Mouse (Mus musculus) spleen, adult 2 months (tissue): ENCODE measurements around the gene Efhd1. TPM values are rescaled to one million over a fixed set of nuclear protein-coding genes. Genes with fewer than 3 reads are reported as not detected.

ENCODE experiments used
- DNase-seq, 2 experiments: peaks; one replicate each; pipeline versions ENCODE4 v3.0.0 to v3.0.0-alpha.2; 2012 to 2021; ENCODE audit warnings: low spot score in 2 of 2, low read depth in 1 of 2
- H3K27ac ChIP-seq: fragments of 200-500 bp; 2 replicates; pipeline ENCODE4 v1.5.1; 2012; ENCODE audit warnings: low read length, inconsistent platforms; ENCODE audit not compliant: insufficient read depth
- H3K27me3 ChIP-seq: fragments of 200-500 bp; 2 replicates; pipeline ENCODE4 v1.6.1; 2012; ENCODE audit warnings: mild to moderate bottlenecking, moderate library complexity, low read length, inconsistent platforms; ENCODE audit not compliant: control insufficient read depth, insufficient read depth
- H3K36me3 ChIP-seq: fragments of 200-500 bp; 2 replicates; pipeline ENCODE4 v1.6.1; 2012; ENCODE audit warnings: mild to moderate bottlenecking, low read length, inconsistent platforms; ENCODE audit not compliant: control insufficient read depth, insufficient read depth
- H3K4me1 ChIP-seq: fragments of 200-500 bp; 2 replicates; pipeline ENCODE4 v1.6.1; 2011; ENCODE audit warnings: inconsistent platforms; ENCODE audit not compliant: control insufficient read depth, insufficient read depth, insufficient read length
- H3K4me3 ChIP-seq: fragments of 200-500 bp; 2 replicates; pipeline ENCODE4 v1.5.1; 2011; ENCODE audit warnings: mild to moderate bottlenecking, inconsistent platforms; ENCODE audit not compliant: insufficient read depth, insufficient read length; ENCODE audit errors: extremely low read depth
- CTCF ChIP-seq: fragments of 200-500 bp; IDR thresholded peaks from 2 replicates; pipeline ENCODE4 v1.5.1; 2011; ENCODE audit warnings: mild to moderate bottlenecking, inconsistent platforms; ENCODE audit not compliant: insufficient read depth, insufficient read length, insufficient replicate concordance; ENCODE audit errors: extremely low read depth
- POLR2A ChIP-seq: fragments of 200-500 bp; IDR thresholded peaks from 2 replicates; pipeline ENCODE4 v1.6.1; 2011; ENCODE audit warnings: low read depth, low read length, inconsistent platforms
- WGBS: fragments of 180-500 bp; shearing (Covaris S2); methylation state at CpG from one replicate; pipeline ENCODE4 v1.1.7; 2018; 5-methylcytosine and 5-hydroxymethylcytosine counted together
- polyA plus RNA-seq: library from polyadenylated mRNA; depleted of rRNA; stranded (reverse); fragments of >200 nt; gene quantifications from 2 replicates; pipeline ENCODE4 v1.2.3, GENCODE M21; 2012

Efhd1 gene
- polyA plus RNA-seq, 1 experiment, result 26.0 TPM

- no peak overlapping the region for H3K4me3 ChIP-seq
- TF ChIP-seq POLR2A (no peak), CTCF (no peak)
- H3K4me1 ChIP-seq, result no peaks in the 10 kb centered on the region; the same call in none of the 2 replicates
- 74% methylated on average over 3 of the region's 3 CpGs for WGBS
- no peak overlapping the region for H3K27ac ChIP-seq
- H3K36me3 ChIP-seq, result no peaks in the 10 kb centered on the region
- no peaks in the 10 kb centered on the region for H3K27me3 ChIP-seq
- no peak for DNase-seq
Observed at GRCm38 (mm10) chr1:87270204-87270603, 6.0 kb downstream of the Efhd1 start.

- H3K36me3 ChIP-seq, result no peaks in the 10 kb centered on the region
- no peaks in the 10 kb centered on the region for H3K27me3 ChIP-seq
- 52% methylated on average over 20 of the region's 20 CpGs for WGBS
- H3K4me3 ChIP-seq, result no peak overlapping the region
- TF ChIP-seq POLR2A, result no peak
- no peak for TF ChIP-seq CTCF
- DNase-seq, result no peak
- peak overlapping the region; percentile 4; the same call in 1 of the 2 replicates for H3K27ac ChIP-seq
- no peaks in the 10 kb centered on the region for H3K4me1 ChIP-seq
Observed at GRCm38 (mm10) chr1:87270641-87271467, 6.7 kb downstream of the Efhd1 start.

GRCm38 (mm10) chr1:87271596-87271995 lies 7.4 kb downstream of the Efhd1 start:
- Histone ChIP-seq H3K27ac (no peak overlapping the region), H3K36me3 (no peaks in the 10 kb centered on the region), H3K4me3 (no peak overlapping the region), H3K4me1 (no peaks in the 10 kb centered on the region), H3K27me3 (no peaks in the 10 kb centered on the region)
- no peak for TF ChIP-seq CTCF
- TF ChIP-seq POLR2A, result no peak
- WGBS, result 80% methylated on average over 1 of the region's 1 CpGs
- no peak for DNase-seq

- H3K4me3 ChIP-seq, result no peak overlapping the region
- DNase-seq, result no peak
- H3K27me3 ChIP-seq, result no peaks in the 10 kb centered on the region
- peak overlapping the region; percentile 41; the same call in 1 of the 2 replicates for H3K27ac ChIP-seq
- TF ChIP-seq POLR2A (no peak), CTCF (no peak)
- no peaks in the 10 kb centered on the region for H3K4me1 ChIP-seq
- WGBS, result 93% methylated on average over 3 of the region's 3 CpGs
- H3K36me3 ChIP-seq, result no peaks in the 10 kb centered on the region
Observed at GRCm38 (mm10) chr1:87272462-87272861, 8.3 kb downstream of the Efhd1 start.

GRCm38 (mm10) chr1:87273514-87273942 lies 9.4 kb downstream of the Efhd1 start:
- Histone ChIP-seq H3K4me1 (no peaks in the 10 kb centered on the region), H3K27me3 (no peaks in the 10 kb centered on the region), H3K27ac (peak overlapping the region; percentile 45; the same call in 1 of the 2 replicates), H3K36me3 (no peaks in the 10 kb centered on the region), H3K4me3 (no peak overlapping the region)
- DNase-seq, result no peak
- WGBS, result 80% methylated on average over 3 of the region's 3 CpGs
- TF ChIP-seq CTCF, result no peak
- TF ChIP-seq POLR2A, result no peak

GRCm38 (mm10) chr1:87274134-87274533 lies 10.0 kb downstream of the Efhd1 start:
- DNase-seq, result no peak
- Histone ChIP-seq H3K27me3 (no peaks in the 10 kb centered on the region), H3K4me3 (no peak overlapping the region), H3K4me1 (no peaks in the 10 kb centered on the region), H3K27ac (peak overlapping the region; percentile 45; the same call in 1 of the 2 replicates), H3K36me3 (no peaks in the 10 kb centered on the region)
- no peak for TF ChIP-seq POLR2A
- no peak for TF ChIP-seq CTCF
- 88% methylated on average over 4 of the region's 4 CpGs for WGBS

- no peaks in the 10 kb centered on the region for H3K4me1 ChIP-seq
- H3K27me3 ChIP-seq, result no peaks in the 10 kb centered on the region
- DNase-seq, result no peak
- H3K27ac ChIP-seq, result no peak overlapping the region
- no peak overlapping the region for H3K4me3 ChIP-seq
- no peaks in the 10 kb centered on the region for H3K36me3 ChIP-seq
- 94% methylated on average over 12 of the region's 12 CpGs for WGBS
- TF ChIP-seq POLR2A, result no peak
- no peak for TF ChIP-seq CTCF
Observed at GRCm38 (mm10) chr1:87275151-87275550, 11.0 kb downstream of the Efhd1 start.
